Mouse (Mus musculus) cerebellum, adult (tissue): ENCODE measurements at regions not wholly inside any gene's neighbourhood (a gene's known extent, or its start where the extent isn't known, plus 50 kb on each side); places are given as distances from the start of the nearest gene placed in this dataset.

Experiments used
- ATAC-seq: cut with Nextera tagmentation; 2 replicates; pipeline ENCODE4 v1.9.2; 2017; ENCODE audit warnings: mild to moderate bottlenecking, moderate library complexity, mixed read lengths; ENCODE audit not compliant: insufficient number of reproducible peaks, low FRiP score, low TSS enrichment

DNA sequence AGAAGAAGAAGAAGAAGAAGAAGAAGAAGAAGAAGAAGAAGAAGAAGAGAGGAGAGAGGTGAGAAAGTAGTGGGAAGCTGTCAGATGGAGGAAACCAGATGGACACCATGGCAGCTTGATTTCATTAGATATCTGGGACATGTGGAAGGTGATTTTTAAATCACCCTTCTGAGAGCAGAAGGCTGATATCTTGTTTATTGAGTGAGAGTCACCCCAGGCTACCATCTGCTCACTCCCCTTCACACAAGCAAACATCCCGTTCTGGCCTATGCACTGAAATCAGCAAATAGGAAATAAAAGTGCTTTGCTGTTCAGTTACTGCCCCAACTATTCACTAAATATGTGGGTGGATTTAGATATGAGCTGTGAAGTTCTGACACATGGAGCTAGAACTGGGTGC, 831.8 kb upstream of the Lrrc6 start:
- no peak for ATAC-seq

DNA sequence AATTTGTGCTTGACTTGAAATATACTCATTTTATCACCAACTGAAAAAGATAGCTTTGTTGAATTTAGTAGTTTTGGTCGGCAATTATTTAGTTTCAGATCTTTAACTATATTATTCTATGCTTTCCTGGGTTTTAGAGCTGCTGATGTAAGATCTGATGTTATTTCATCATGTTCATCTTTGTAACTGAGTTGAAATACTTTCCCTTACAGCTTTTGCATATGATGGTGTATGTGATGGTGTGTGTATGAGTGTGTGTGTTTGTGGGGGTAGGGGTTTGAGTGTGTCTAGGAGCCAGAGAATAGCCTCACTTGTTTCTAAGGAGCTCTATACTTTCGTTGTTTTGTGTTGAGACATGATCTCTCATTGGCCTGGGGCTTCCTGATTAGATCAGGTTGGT, 819.6 kb upstream of the Lrrc6 start:
- ATAC-seq, result no peak

DNA sequence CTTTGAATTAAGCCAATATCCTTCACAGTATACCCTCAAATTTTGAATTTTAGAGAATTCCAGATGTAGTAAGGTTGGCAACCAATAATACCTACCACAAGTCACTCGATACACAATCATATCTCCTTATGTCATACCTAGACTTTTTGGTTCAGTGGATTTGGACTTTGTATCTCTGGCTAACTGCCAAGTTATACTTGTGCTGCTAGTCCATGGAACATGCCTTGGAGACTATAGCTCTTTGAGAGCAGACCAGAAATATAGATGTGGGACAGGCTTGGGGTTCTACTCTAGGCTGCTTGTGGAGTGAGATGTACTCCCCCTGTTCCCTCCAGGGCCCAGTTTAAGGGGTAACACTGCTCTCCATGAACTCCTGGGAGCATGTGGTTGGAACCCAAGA, 814.5 kb upstream of the Lrrc6 start:
- ATAC-seq, result no peak

DNA sequence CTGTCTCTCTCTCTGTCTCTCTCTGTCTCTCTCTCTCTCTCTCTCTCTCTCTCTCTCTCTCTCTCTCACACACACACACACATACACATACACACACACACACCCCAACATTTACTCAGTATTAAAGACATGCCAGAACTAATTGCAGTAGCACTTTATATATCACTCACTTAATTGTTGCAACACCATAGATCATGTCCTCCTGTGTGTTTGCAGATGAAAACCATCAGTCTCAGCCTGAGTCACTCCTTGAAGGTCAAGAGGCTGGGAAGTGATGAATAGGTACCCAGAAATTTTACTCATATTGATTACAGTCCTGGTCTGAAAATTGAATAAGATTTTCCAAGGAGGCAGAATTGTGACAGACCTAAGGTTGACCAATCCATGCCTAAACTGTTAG, 812.9 kb upstream of the Lrrc6 start:
- ATAC-seq, result no peak

DNA sequence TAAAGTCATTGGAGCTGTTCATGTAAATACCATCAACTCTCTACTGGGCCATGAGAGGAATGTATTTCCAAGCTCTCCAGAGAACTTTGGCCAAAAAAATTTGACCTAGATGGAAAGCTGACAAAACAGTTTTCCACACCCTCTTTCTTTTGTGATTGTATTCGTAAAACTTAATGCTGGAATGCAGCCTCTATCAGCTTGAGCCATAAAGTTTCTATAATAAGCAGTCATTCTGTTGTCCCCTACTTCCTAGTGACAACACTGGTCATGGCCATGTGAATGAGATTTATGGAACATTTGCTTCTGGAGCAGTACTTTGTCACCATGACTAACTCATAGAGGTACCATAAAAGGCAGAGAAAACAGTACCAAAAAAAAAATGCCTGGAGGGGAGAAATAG, 805.0 kb upstream of the Lrrc6 start:
- ATAC-seq, result no peak

DNA sequence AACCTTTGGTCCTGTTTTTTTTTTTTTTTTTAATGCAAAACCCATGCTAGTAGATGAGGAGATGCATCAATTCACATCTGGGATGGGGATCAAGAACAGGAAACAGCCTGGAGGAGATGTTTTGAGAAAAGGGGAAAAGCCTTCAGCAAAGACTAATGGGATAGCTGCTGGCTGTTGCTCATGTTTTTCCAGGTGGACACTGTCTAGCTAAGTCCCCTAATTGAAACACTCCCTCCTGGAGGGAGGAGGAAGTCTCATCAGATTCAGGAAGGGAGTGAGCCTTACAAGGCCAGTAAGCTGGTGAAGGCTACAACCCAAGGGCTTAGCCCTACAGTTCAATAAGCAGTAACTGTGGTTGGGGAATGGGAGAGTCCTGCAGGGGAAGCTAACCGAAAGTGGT, 803.1 kb upstream of the Lrrc6 start:
- no peak for ATAC-seq

DNA sequence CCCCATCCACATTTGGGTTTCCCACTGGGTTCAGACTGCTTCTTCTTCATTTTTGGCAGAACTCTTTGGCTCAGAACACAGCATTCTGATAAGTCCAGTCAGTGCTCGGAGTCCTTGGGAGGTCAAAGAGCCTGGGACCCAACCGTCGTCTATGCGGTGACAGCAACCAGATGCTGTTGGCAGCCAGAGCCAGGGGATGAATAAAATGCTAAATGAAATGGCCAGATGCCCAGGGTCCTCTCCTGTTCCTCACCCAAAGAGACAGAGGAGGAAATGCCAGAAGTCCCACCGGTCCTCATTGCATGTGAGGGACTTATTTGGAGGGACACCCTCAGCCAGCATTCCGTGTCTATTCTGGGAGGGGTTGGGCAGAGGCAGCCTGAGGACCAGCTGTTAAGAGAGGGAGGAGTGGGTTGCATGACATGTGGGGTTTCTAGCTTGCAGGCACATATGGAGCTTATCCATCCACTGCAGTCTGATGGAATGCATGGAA, 801.2 kb upstream of the Lrrc6 start:
- no peak for ATAC-seq

DNA sequence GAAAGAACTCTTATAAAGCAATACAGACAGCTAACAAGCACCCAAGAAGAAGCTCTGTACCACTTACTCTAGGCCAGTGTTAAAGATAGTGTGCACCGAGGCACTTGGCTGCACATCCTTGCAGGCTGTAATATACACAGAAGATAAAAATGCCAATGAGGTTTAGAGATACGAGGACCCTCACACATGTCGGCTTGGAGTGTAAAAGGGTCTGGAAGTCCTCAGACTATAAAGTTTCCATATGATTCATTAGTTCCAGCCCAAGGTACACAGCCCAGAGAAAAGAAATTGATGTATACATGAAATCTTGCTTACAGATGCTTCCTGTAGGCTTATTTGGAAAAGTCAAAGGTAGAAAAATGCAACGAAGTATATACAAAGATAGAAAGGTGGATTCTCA, 800.3 kb upstream of the Lrrc6 start:
- no peak for ATAC-seq

DNA sequence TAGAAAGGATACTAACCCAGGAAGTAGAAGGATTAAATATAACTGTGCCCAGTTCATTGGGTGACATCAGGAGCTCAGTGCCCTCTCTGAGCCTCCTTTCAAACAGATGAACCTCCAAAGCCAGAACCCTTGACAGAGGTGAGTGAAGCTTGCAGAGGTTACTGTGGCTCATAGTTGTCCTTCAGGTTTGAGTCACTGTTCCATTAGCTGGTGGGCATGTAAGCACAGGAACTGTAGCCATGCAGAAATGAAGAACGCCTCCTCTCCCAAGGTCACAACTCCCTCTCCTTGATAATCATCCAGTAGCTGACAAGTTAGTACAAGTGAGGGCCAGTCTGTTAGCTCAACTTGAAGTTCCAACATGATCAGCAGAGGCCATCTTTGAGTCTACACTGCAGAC, 794.1 kb upstream of the Lrrc6 start:
- no peak for ATAC-seq

DNA sequence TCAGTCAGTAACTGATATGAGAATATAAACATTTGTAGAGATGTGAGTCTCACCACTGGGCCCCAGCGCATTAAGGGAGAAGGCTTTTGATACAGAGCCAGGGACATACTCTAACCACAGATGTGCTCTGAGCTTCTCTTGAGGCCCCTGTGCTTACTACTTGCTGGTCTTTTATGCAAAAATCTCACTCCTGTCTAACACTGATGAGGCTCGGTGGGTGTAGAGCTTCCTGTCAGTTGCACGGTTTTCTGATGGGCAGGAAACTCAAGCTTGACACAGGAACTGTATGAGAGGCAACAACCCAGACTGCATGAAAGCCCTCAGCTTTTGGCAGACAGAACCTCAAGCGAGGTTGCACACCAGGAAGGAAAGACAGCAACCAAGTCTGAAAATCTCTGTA, 789.0 kb upstream of the Lrrc6 start:
- ATAC-seq, result no peak

DNA sequence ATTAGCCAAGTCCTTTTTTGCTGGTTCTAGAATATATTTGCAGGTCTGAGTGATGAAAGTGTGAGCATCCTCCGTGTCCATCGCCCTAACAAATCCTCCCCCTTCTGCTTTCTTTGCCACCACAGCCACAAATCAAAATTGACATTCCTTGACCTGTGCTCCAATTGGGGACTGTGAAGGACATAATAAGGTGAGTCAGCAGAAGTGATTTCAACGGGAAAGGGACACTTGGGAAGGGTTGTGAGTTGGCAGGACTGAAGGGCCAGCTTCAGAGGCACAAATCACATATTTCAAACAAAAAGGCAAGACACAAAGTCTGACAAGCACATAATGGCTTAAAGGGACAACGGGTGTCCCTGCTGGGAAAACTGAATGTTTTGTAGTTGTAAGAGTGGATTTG, 784.2 kb upstream of the Lrrc6 start:
- no peak for ATAC-seq

DNA sequence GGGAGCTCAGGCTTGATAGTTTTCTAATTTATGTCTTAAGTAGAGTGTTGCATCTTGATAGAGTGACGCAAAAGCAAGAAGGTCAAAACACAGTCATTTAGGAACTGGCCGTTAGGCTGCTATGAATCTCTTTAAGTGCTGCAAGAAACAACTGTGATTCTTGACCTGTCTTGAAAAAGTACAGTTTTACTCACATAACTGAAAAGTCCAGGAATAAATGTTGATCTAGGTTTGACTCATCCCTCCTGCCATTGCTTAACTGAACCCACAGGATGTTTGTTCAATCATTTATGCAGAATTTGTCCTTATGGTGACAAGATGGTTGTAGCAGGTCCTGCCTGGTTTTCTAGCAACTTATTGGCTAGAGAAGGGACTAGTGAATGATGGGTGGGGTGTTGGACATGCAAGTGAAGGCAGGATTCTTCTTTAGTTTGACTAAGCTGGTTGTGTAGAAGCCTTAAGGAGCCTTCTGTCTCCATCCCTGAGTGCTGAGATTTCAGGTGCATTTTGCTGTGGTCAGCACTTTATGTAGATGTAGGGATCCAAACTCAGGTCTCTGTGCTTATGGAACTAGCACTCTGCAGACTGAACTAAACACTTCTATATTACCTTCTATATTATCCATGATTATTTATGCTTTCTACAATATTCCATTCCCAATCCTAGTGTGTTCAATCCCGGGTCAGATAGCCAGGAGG, 782.7 kb upstream of the Lrrc6 start:
- ATAC-seq, result no peak

DNA sequence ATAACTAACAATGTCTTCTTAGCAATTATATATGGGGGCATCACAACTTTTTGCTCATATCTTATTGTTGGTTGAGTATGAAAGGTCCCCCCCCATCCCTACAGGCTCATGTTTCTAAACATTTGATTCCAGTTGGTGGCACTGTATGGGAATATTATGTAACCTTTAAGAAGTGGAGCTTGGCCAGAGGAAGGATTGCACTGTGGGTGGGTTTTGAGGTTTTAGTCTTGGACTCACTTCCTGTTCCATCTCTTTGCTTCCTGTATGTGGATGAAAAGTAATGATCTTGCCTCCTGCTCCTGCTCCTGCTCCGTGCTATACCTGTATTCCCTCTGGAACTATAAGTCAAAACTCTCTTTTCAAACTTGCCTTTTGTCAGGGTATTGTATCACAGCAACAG, 778.2 kb upstream of the Lrrc6 start:
- no peak for ATAC-seq

DNA sequence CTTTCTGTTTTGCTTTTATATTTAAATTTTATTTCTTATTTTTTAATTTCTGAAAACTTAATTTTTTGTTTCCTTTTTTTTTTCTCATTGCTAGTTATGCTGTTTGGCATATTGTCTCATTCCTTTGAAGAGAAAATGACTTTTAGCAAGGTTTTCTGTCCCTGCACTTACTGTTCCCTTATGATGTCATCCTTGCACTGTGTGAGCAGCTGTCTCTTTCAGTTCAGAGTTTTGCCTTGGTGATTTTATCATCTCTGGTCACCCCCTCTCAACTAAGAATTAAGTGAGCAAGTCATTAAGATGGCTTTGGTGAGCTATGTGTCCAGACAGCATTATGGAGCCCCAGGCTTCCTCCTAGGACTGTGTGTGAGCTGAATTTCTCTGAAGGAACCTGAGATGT, 774.3 kb upstream of the Lrrc6 start:
- no peak for ATAC-seq

DNA sequence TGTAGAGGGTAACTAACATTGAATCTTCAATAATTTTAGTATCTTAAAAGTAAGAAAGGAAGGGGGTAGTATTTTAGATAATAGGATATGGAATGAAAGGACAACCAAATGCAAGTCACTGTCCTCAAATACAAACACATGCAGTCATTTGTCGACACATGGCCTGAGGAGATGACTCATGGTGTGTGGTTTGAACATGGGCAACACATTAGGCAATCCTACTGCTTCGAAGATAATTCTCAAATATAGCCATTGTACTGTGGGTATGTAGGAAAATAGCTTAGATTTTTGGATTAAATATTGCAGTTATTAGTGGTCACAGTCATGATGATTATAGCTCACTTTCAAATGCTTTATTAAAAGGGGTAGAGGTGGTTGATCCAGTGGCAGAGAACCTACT, 771.7 kb upstream of the Lrrc6 start:
- ATAC-seq, result no peak

DNA sequence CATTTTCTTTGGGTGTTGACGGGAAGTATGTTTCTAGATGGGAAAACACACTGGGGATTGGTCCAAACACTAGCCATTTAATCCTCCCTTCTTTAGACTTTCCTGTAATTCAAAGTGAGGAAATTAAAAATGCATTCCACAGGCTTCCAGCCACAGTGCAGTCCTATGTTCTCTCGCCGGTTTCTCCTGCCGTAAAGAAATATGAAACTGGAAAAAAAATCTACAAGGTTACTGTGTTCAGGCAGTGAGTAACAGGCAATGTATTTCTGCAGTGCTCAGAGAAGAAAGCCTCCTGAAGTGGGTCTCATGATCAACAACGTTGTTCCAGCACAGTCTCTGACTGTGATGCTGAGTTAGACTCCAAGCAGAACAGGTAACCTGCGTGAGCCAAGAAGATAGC, 763.0 kb upstream of the Lrrc6 start:
- no peak for ATAC-seq

DNA sequence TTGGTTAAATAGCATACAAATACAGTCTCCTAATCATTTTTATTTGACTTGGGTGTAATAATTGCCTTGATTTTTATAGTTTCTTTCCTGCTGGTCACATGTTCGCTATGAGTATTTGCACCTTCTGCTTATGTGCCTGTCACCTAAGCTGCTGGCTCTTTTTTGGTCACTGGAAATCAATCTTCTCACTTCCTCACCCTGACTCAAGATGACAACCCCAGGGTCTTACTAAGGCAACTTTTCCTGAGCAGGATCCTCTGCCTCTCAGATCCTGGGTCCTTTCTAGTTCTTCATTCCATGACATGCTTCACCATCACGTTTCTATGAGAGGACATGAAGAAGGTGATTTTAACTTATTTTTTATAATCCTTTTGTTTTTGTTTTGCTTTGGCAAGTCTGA, 762.6 kb upstream of the Lrrc6 start:
- no peak for ATAC-seq

DNA sequence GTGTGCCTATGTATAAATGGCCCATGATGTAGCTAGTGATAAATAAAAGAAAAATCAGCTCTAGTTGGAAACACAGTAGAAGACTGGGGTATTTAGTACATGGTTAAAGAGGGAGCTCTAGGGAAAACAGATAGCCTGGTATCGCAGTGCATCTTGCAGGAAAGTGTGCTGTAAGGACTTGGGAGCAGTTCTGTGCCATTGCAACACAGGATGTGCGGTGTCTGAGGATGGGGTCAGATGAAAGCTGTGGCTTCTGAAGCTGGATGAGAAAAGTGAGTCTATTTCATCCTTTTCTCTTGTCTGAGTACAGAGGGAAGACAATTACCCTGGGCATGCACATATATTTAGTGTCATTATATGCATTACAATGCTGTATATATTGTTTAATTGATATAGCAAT, 761.6 kb upstream of the Lrrc6 start:
- ATAC-seq, result no peak

DNA sequence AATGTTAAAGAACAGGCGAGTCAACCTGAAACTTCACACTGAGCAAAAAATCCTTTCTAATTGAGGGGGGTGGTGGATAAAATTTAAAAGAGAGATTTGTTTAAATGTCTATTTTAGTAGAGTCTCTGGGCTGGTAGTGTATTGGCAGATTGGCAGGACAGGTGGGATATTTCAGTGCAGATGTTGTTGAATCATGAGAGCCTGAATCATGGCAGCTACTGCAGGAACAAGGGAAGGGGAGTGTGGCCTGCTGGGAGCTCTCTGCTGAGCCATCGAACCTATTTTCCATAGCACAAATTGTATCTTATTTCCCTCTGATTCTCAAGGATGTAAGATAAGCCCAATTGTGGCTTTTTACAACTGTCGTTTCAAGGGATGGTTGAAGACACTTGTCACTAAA, 760.0 kb upstream of the Lrrc6 start:
- ATAC-seq, result no peak

DNA sequence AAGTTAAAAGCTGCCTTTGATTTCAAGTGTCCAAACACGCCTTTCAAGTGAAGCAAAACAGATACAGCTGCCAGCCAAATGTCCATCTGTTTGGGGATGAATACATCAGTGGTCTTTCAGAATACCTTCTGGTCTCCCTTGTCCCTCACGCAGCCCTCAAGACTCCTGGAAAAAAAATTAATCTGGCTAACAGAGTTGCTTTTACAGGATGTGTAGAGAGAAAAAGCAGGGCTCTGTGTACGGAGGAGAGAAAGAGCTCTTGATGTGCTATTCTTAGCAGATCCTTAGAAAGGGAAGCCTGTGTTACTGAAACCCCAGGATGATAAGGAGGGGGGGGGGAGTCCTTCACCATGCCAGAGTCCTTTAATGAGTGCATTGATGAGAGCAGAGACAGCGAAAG, 748.4 kb upstream of the Lrrc6 start:
- no peak for ATAC-seq

DNA sequence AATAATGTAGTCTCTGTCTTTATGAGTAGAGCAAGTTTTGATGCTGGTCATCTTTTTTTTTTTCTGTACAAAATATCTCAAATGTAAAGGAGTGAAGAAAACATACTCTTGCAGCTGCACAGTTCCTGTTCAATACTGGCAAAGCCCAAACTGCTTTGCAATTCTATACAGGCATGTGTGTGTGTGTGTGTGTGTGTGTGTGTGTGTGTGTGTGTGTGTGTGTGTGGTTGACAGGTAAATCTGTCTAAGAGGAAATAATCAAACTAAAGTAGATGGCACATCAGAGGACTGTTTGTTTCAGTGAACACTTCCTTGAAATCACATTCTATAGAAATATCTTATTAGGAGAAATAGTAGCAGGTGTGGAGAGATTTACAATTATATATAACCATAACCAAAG, 747.8 kb upstream of the Lrrc6 start:
- no peak for ATAC-seq

DNA sequence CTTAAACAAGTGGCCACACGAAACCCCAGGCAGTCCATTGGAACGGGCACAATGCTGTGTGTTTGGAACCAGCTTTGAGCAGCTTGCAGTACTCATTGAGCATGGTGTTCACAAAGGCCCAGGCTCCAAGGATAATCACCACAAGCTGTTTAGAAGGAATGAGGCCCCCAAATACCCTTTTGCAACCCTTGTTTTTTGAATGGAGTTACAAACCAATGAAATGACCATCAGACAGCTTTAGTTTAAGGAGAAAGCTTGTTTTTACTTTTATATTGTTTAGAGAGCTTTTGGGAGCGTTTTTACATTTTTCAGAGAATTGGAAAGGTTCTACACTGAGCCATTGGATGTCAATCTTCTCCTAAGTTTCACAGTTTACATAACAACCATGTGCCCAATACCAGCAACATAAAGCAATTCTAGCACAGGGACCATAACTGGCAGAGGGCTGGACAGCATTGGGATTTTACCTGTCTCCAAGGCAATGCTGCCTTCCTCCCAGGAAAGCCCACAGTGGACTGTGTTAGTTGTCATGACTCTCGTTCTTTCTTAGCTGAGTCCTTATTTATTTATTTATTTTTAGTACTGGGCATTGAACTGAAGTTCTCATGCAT, 745.1 kb upstream of the Lrrc6 start:
- no peak for ATAC-seq
